Mouse (Mus musculus) midbrain, embryonic 11.5 days (tissue): Measurements from ENCODE around the gene Maml1. TPM values are rescaled to one million over a fixed set of nuclear protein-coding genes. Genes with fewer than 3 reads are reported as not detected.

ENCODE experiments used
- ATAC-seq: fragments of 200-750 bp; cut with Nextera tagmentation; 2 replicates; pipeline ENCODE4 v1.8.0; 2017; ENCODE audit warnings: moderate TSS enrichment, moderate library complexity; ENCODE audit not compliant: low FRiP score
- DNase-seq: peaks from one replicate; pipeline ENCODE4 v3.0.0; 2015; ENCODE audit warnings: low spot score; ENCODE audit errors: missing footprints
- H3K27ac ChIP-seq: fragments of 300-500 bp; sonication (generic); 2 replicates; pipeline ENCODE4 v1.5.1; 2014; ENCODE audit warnings: low read depth, low read length
- H3K27me3 ChIP-seq: fragments of 300-500 bp; sonication (generic); 2 replicates; pipeline ENCODE4 v1.6.1; 2014; ENCODE audit warnings: mild to moderate bottlenecking, low read length, moderate library complexity, mixed read lengths; ENCODE audit not compliant: control insufficient read depth, insufficient read depth
- H3K36me3 ChIP-seq: fragments of 300-500 bp; sonication (generic); 2 replicates; pipeline ENCODE4 v1.6.1; 2014; ENCODE audit warnings: mild to moderate bottlenecking, low read length, moderate library complexity, mixed read lengths; ENCODE audit not compliant: control insufficient read depth, insufficient read depth
- H3K4me1 ChIP-seq: fragments of 300-500 bp; sonication (generic); 2 replicates; pipeline ENCODE4 v1.6.1; 2014; ENCODE audit warnings: low read length; ENCODE audit not compliant: control insufficient read depth, insufficient read depth
- H3K4me2 ChIP-seq: fragments of 300-500 bp; sonication (generic); 2 replicates; pipeline ENCODE4 v1.6.1; 2014; ENCODE audit warnings: mild to moderate bottlenecking, moderate library complexity
- H3K4me3 ChIP-seq: fragments of 300-500 bp; sonication (generic); 2 replicates; pipeline ENCODE4 v1.5.1; 2014; ENCODE audit warnings: low read depth, low read length
- H3K9ac ChIP-seq: fragments of 300-500 bp; sonication (generic); 2 replicates; pipeline ENCODE4 v1.6.1; 2014; ENCODE audit warnings: low read length
- H3K9me3 ChIP-seq: fragments of 300-500 bp; sonication (generic); 2 replicates; pipeline ENCODE4 v1.6.1; 2016; ENCODE audit warnings: low read length; ENCODE audit not compliant: control insufficient read depth
- WGBS: fragments of 180-500 bp; shearing (Covaris S2); extraction: QIAGEN DNeasy Blood & Tissue Kit; methylation state at CpG from one replicate; pipeline ENCODE4 v1.1.7; 2014; 5-methylcytosine and 5-hydroxymethylcytosine counted together
- polyA plus RNA-seq: library from polyadenylated mRNA; unstranded; fragments of >200 nt; fragmentation: Nextera tagmentation; extraction: Ambion mirVana; gene quantifications from 2 replicates; pipeline ENCODE4 v1.2.1, GENCODE M21; 2014

Maml1 gene
- polyA plus RNA-seq, 1 experiment from 2014 or later = 10.7 TPM

DNA sequence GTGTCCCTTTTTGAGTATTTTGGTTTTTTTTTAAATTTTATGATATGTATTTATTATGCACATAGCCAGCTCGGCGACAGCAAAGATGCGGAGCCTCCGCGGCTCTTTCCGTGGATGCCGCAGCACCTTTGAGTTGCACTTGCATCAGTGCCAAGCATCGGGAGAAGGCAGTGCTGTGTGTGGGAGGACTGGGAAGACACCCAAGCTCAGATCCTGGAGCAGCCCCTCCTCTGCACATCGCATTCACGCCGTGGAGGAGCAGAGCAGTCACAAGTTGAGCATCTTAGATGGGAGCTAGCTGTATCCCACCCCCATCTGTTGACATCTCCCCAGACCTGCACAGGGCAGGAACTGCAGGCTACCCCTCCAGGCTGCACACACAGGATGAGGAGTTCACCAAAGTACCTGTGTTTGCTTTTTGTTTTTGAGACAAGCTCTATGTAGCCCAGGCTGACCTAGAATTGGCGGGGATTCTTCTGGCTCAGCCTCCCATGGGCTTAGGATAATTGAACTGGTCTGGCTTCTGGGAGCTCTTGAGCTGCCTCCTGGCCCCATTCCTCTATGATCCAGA is 38.0 kb downstream of the Maml1 start:
- ATAC-seq = no peak

DNA sequence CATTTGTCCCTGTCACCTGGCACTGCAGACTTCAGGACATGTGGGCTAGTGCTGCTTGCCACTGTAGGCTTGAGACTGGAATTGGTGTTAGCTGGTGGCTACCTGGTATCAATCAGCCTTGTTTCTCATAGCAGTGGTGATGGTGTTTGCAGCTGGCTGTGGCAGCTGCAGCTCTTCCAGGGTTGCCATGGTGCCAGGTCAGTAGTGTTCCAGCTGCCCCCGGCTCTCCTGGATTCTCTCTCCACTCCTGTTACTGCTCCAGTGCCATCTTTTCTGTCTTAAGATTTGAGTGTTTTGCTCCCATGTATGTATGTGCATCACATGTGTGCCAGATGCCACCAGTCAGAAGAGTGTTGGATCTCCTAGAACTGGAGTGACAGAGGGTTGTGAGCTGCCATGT is 38.7 kb downstream of the Maml1 start:
- no peak overlapping the region for H3K4me2 ChIP-seq
- no peaks in the 10 kb centered on the region for H3K27me3 ChIP-seq
- H3K9me3 ChIP-seq = no peaks in the 10 kb centered on the region
- peaks cover 7% of the 10 kb centered on the region for H3K36me3 ChIP-seq
- no peak overlapping the region for H3K9ac ChIP-seq
- ATAC-seq = no peak
- no peak overlapping the region for H3K4me3 ChIP-seq
- no peak overlapping the region for H3K27ac ChIP-seq
- H3K4me1 ChIP-seq = no peaks in the 10 kb centered on the region
- 84% methylated on average over 1 of the region's 1 CpGs for WGBS
- no peak for DNase-seq

More for the DNA sequence above, 38.0 kb downstream of the Maml1 start:
- DNase-seq = no peak
- Histone ChIP-seq H3K27me3 (no peaks in the 10 kb centered on the region), H3K4me3 (no peak overlapping the region), H3K4me2 (no peak overlapping the region), H3K36me3 (peaks cover 8% of the 10 kb centered on the region), H3K9ac (no peak overlapping the region), H3K9me3 (no peaks in the 10 kb centered on the region), H3K4me1 (no peaks in the 10 kb centered on the region), H3K27ac (no peak overlapping the region)
- WGBS = 87% methylated on average over 12 of the region's 12 CpGs

DNA sequence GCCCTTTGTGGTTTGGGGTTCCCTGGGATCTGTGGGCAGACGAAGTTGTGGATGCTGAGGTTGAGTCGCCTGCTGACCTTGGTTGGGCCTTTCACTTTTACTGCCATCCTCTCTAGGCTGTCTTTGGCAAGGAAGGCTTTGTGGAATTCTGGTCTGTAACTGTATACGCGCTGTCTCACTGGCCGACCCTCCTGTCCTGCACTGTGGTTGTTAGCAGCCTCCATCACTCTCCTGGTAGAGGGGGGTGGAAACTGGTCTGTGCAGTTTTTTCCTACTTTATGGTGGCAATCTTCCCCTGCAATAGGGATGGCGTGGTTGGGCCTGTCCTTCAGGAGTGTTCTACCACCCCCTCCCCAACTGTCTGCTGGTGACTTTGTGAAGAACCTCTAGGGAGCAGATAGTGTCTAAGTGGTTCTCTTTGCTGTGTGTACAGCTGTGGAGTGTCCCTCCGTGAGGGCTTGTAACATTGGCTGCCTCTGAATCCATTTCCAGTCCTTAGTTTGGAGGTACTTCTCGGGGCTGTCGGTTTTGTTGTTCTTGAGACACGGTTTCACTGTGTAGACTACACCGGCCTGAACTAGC is 39.3 kb downstream of the Maml1 start:
- H3K36me3 ChIP-seq = peaks cover 5% of the 10 kb centered on the region
- no peak overlapping the region for H3K4me2 ChIP-seq
- 83% methylated on average over 11 of the region's 11 CpGs for WGBS
- H3K4me3 ChIP-seq = no peak overlapping the region
- H3K27me3 ChIP-seq = no peaks in the 10 kb centered on the region
- no peaks in the 10 kb centered on the region for H3K9me3 ChIP-seq
- H3K4me1 ChIP-seq = no peaks in the 10 kb centered on the region
- no peak overlapping the region for H3K27ac ChIP-seq
- ATAC-seq (no peak), DNase-seq (no peak)
- H3K9ac ChIP-seq = no peak overlapping the region

DNA sequence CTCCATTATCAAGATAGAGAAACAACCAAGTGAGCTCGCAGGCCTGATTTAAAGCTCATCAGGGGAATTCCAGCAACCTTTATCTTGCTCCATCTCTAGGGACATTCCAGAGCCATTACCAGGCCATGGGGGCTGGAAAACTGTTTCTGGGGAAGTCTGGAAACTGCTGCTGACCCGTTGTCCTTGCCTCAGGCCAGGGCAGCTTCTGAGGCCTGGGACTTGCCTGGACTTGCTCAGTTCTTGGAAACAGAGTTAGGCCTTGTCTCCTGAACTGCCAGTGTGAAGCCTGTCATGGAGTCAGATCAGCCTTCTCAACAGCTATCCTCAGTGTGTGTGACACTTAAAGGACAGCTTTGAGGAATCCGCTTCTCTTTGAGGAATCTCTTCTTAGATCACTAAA is 39.9 kb downstream of the Maml1 start:
- Histone ChIP-seq H3K27ac (no peak overlapping the region), H3K4me2 (no peak overlapping the region), H3K4me3 (no peak overlapping the region), H3K4me1 (no peaks in the 10 kb centered on the region), H3K9ac (no peak overlapping the region), H3K9me3 (no peaks in the 10 kb centered on the region), H3K36me3 (0 out of 2 replicates have a peak, but pooled peaks cover 4% of the 10 kb centered on the region), H3K27me3 (no peaks in the 10 kb centered on the region)
- ATAC-seq (no peak), DNase-seq (no peak)
- WGBS = 71% methylated on average over 3 of the region's 3 CpGs

DNA sequence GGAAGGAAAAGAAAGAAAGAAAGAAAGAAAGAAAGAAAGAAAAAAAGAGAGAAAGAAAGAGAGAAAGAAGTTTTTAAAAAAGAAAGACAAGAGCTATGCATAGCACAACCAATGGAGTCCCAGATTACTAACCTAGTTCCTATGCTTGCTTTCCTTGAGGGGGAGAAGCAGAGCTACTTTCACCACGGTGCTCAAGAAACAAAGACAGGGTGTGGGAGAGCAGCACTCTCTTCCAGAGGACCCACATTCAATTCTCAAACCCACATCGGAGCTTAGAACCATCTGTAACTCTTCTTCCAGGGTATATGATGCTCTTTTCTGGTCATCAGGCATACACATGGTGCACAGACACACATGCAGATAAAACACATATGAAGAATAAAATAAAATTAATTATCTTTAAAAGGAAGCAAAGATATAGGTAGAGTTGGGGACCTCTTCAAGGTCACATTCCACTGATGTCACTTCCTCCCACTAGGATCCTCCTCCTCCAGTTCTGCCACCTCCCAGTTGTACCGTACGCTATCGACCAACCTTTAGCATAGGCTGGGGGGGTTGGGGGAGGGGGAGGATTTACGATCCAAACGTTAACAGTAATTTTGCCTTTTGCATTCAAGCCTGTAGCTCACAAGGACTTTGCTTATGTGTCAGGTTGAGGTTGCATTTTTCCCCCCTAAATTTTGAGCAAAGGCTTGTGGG is 43.5 kb downstream of the Maml1 start:
- H3K9me3 ChIP-seq = no peaks in the 10 kb centered on the region
- WGBS = 88% methylated on average over 7 of the region's 7 CpGs
- H3K4me2 ChIP-seq = no peak overlapping the region
- ATAC-seq (no peak), DNase-seq (no peak)
- no peak overlapping the region for H3K9ac ChIP-seq
- no peaks in the 10 kb centered on the region for H3K4me1 ChIP-seq
- H3K27me3 ChIP-seq = no peaks in the 10 kb centered on the region
- H3K27ac ChIP-seq = no peak overlapping the region
- no peak overlapping the region for H3K4me3 ChIP-seq
- H3K36me3 ChIP-seq = no peaks in the 10 kb centered on the region

DNA sequence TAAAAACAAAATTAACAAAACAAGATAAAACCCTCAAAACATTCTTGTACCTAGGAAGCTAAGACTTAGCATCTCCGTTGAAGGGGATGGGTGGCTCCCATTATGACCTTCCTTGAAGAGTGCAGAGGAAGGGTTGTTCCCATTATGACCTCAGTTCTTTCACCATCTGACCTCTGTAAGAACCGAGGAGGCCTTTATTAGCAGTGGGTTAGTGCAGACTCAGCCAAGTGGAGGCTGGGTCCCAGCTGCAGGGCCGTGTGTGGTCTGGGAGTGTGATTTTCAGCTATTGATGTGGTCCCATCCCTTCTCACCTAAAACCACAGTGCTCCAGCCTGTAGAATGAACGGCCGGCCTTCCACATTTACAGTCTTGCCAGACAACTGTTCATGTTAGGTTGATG is 46.8 kb downstream of the Maml1 start:
- H3K27ac ChIP-seq = no peak overlapping the region
- no peaks in the 10 kb centered on the region for H3K9me3 ChIP-seq

DNA sequence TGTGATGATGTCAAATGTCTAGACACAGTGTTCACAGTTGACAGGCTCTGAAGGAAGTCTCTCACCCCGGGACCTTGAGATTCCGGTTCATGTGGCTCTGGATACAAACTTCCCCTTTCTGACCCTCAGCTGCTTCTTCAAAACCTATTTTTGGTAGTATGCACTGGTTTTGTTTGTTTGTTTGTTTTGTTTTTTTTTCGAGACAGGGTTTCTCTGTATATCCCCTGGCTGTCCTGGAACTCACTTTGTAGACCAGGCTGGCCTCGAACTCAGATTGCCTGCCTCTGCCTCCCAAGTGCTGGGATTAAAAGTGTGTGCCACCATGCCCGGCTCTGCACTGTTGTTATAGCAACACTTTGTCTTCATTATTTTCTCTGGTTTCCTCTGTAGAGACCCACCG is 48.2 kb downstream of the Maml1 start:
- no peak overlapping the region for H3K4me2 ChIP-seq
- no peak overlapping the region for H3K4me3 ChIP-seq
- no peak for DNase-seq
- H3K9ac ChIP-seq = no peak overlapping the region
- H3K9me3 ChIP-seq = no peaks in the 10 kb centered on the region
- no peak for ATAC-seq
- no peaks in the 10 kb centered on the region for H3K36me3 ChIP-seq
- no peak overlapping the region for H3K27ac ChIP-seq
- no peaks in the 10 kb centered on the region for H3K4me1 ChIP-seq
- 82% methylated on average over 6 of the region's 6 CpGs for WGBS
- H3K27me3 ChIP-seq = no peaks in the 10 kb centered on the region; the same call in 1 of the 2 replicates

More for the DNA sequence above, 46.8 kb downstream of the Maml1 start:
- Histone ChIP-seq H3K36me3 (no peaks in the 10 kb centered on the region), H3K4me2 (no peak overlapping the region), H3K4me1 (no peaks in the 10 kb centered on the region), H3K4me3 (no peak overlapping the region), H3K9ac (no peak overlapping the region), H3K27me3 (no peaks in the 10 kb centered on the region)
- WGBS = 70% methylated on average over 5 of the region's 5 CpGs
- ATAC-seq (no peak), DNase-seq (no peak)

DNA sequence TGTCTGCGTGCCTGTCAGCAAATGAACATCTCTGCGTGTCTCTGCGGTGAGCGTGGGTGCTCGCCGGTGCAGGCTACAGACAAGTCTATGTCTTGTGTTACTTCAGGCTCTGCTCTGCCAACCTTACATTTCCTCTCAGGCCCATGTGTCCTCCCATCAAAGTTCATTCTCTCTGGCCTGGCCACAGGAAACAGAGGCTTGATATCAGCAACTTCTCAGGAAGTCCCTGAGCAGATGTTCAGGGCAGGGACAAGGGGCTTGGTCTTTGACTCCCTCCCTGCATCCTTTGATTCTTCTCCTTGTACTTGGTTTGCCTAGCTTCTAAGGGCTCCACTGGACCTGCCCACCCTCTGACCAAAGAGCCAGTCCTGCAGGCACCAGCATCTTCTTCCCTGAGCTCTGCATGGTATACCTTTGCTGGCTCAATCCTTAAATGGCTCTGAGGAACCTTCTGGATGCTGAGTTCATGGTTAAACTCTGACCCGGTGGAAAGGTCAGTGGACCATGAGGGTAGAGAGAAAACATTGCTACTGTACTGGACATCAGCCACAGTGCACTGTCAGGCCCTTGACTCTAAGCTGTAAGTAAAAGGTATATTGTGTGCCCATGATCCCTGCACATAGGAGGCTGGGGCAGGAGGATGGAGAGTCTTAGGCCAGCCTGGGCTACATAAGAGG is 51.7 kb downstream of the Maml1 start:
- Histone ChIP-seq H3K36me3 (no peaks in the 10 kb centered on the region), H3K4me1 (peaks cover 12% of the 10 kb centered on the region), H3K9ac (no peak overlapping the region), H3K27me3 (peaks cover 20% of the 10 kb centered on the region), H3K9me3 (no peaks in the 10 kb centered on the region), H3K27ac (no peak overlapping the region), H3K4me3 (no peak overlapping the region), H3K4me2 (no peak overlapping the region)
- ATAC-seq = no peak
- WGBS = 94% methylated on average over 7 of the region's 7 CpGs
- DNase-seq = no peak
